Mouse (Mus musculus) spleen, embryonic (tissue): ENCODE measurements around the gene Gm39566.

Source experiments
- CTCF ChIA-PET: fragments of 350-600 bp; sonication (Branson Sonifier 250); formaldehyde crosslinking; loops from one replicate; lab custom pipeline; 2022; lab: Charles Lee

Gm39566 gene

DNA sequence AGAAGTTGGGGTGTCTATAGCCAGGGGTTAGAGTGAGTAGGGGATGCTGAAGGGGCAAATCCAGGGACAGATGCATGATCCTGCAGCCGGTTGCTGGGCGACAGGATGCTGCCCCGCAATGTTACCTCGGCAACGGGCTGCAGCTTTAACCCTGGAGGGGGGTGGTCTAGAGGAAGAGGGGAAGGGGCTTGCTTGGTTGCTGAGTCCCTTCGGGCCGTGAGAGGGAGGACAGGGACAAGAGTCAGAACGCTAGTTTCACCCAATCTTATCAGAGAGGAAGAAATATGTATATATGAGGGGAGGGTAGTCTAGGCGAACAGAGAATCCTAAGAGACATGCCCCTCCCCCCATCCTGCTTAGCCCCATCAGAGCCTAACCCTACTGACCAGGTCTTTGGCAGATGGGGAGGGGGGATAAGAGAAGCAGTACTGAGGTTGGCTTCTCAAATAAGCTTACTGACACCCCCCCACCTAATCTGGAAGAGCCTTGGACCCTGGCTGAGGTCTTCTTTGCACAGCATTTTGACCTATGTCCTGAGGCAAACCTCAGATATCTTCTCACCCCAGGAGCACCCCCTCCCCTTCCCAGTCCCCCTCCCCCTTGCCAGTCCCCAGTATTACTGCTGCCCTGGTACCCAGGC is 20.3 kb upstream of the Gm39566 start:
- CTCF ChIA-PET = no interaction called here

DNA sequence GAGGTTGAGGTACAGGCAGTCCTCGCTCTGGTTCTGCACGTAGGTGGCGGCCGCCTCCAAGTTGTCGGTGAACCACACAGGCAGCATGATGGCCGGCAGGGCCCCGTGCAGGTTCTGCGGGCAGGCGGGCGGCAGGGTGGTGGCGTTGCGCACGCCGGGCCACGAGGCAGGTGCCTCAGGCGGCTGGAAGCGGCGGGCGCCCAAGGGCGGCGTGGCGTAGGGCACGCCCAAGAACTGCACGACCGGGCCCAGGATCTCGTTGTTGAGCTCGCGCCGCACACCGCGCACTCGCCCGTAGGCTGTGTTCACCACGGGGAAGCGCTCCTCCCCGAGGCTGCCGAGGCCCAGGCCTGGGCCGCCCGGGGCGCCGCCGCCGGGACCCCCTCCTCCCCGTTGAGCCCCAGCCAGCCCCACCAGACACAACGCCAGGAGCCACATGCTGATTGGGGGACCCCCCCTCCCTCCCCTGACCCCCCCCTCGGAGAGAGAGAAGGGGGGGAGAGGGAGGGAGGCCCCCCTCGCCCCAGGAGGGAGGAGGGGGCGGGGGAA is 19.0 kb upstream of the Gm39566 start:
- CTCF ChIA-PET = no interaction called here

- CTCF ChIA-PET = no interaction called here
These were observed 18.5 kb upstream of the Gm39566 start for GRCm38 (mm10) chr11:69833554-69833953.

- CTCF ChIA-PET = no interaction called here
These were observed 13.7 kb upstream of the Gm39566 start for GRCm38 (mm10) chr11:69828832-69829231.

GRCm38 (mm10) chr11:69823456-69823855 is 8.4 kb upstream of the Gm39566 start:
- CTCF ChIA-PET = interaction anchor here (0.6 kb wide), 1 partner anchor 127 kb away, joined by 15 read pairs; no protein-coding TSS in a partner anchor

DNA sequence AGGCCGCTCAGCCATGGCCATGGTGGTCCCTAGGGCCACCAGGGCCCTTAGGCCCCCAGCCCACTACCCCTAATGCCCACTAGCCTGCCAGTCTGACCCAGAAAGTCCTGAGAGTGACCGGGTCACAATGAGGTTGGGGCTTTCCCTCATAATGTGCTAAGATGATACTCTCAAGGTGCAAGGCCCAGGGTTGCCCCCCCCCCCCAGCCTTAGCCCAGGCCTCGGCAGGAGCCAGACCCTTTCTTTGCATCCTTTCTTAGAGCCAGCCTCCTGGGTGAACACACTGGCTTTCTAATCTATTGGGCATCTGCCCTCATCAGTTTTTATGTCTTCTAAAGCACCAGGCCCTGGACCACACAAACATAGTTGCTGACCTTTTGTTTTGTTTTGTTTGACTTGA is 7.0 kb upstream of the Gm39566 start, which contains the start of gene Spem1:
Spem1 (minus strand) TSS at position 101 of the 400 bp plus-strand sequence.
- CTCF ChIA-PET = interaction anchor here (0.6 kb wide), 1 partner anchor 58 kb away, joined by 3 read pairs; no protein-coding TSS in a partner anchor

- CTCF ChIA-PET = no interaction called here
These were observed 3.8 kb upstream of the Gm39566 start for GRCm38 (mm10) chr11:69818871-69819270.

DNA sequence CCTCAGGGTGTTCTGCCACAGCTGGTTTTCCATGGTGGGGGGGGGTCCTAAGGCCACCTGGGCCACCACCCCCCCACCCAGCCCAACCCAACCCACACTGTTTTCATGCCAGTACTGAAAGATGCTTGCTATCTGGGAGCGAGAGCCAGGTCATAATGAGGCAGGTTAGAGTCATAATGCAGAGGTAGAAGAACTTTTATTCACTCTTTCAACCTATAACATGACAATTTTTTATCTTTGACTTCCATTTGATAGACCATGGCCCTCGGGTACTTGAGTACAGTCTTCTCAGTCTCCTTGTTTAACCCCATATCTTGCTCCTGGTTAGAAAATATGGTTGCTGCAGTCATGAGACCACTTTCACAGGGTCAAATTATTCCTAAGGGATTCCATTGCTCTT is 3.3 kb upstream of the Gm39566 start, which contains the start of gene Spem2:
Spem2 (minus strand) TSS at position 101 of the 400 bp plus-strand sequence.
- CTCF ChIA-PET = no interaction called here

- CTCF ChIA-PET = no interaction called here
These were observed 1.4 kb upstream of the Gm39566 start for GRCm38 (mm10) chr11:69816520-69816919.

DNA sequence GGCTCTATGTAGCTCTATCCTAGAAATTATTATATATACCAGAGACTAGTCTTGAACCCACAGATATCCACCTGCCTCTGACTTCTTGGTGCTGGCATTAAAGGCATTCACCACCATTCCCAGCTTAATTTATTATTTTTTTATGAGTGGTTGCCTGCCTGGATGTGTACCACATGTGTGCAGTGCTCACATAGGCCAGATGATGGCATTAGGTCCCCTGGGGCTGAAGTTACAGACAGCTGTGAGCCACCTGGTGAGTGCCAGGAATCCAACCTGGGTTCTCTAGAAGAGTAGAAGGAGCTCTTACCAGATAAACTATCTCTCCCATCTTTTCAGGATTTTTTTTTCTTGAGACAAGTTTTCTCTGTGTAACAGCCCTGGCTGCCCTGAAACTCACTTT is 4.8 kb downstream of the Gm39566 start:
- CTCF ChIA-PET = interaction anchor here (0.6 to 0.7 kb wide), 2 partner anchors 156 to 707 kb away, joined by 8 to 24 read pairs; no protein-coding TSS in a partner anchor

DNA sequence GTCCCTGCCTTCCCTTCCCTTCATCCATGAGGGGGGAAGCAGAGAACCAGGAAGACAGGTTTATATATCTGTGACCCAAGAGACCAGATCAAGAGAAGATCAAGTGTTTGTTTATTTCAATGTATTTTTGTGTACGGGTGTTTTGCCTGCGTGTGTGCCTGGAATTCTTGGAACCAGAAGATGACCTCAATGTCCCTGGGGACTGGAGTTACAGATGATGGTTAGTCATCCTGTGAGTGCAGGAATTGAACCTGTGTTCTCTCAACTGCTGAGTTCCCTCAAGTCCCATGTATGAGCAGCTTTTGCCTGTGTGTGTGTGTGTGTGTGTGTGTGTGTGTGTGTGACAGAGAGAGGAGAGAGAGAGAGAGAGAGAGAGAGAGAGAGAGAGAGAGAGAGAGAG is 7.5 kb downstream of the Gm39566 start:
- CTCF ChIA-PET = interaction anchor here (0.7 kb wide), 1 partner anchor 120 kb away, joined by 6 read pairs; no protein-coding TSS in a partner anchor

DNA sequence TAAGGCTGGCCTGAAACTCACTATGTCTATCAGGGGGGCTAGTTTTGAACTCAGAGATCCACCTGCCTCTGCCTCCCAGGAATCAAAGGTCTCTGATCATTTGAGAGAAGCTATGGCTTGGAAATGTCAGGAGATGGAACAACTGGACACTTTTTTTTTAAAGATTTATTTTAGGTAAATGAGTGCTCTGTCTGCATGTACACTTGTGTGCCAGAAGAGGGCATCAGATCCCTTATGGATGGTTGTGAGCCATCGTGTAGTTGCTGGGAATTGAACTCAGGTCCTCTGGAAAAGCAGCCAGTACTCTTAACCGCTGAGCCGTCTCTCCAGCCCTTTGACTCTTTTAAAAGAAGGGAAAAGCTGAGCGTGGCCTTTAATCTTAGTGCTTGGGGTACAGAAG is 8.7 kb downstream of the Gm39566 start:
- CTCF ChIA-PET = no interaction called here

DNA sequence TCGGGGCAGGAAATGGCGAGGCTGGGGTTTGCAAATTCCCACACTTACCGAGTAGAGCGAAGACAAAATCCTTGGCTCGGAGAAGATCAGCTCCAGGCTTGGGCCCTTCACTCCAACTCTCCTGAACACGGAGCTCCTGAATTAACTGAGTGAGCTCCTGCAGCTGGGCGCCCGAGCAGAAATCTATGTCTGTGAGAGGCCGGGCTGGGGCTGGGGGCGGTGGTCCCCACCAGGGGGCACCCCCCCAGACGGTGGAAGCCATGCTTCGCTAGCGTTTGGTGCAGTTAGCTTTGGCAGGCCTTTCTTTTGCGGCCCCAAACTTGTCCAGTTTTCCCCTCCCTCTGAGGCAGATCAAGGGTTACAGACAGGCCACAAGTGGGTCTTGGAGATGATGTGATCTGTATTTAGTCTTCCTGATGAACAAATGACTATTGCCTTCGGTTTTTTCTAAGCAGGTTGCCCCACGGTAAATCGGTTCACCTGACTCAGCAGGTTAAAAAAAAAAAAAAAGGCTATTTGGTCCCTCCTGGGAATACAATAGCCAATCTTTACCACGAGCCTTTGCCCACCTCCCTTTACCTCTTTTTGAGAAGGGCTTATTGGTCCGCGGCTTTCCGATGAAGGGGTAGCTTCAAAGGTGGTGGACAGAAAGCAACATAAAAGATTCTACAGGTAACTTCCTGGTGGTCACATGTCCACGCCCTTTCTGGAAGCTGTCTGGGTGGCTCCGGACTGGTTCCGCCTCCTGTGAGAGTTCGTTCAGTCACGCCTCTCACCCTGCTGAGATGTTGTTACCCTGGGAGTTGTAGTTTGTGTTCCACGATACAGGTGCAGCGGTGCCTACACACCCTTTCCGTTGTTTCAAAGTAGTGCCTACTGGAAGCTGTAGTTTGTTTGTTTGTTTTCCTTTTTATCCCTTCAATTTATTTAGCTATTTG is 9.9 kb downstream of the Gm39566 start, which contains the start of gene Tmem102:
Tmem102 (minus strand) TSS at position 653 of the 938 bp plus-strand sequence.
- CTCF ChIA-PET = interaction anchor here (0.6 to 0.7 kb wide), 2 partner anchors 45 to 129 kb away, joined by 3 to 10 read pairs; no protein-coding TSS in a partner anchor

DNA sequence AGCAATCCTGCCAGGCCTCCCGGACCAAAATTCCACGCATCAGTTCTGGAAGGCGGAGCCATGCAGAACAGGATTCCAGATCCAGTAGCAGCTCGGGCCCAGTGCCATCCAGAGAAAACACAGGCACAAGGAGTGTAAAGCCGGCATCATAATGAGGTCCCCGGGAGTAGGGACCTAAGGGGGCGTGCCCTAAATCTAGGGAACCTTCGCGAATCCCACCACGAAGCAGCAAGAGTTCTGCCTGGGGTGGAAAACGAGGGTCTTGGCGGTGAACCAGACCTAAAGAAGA is 10.5 kb downstream of the Gm39566 start:
- CTCF ChIA-PET = interaction anchor here (0.6 kb wide), 1 partner anchor 33 kb away, joined by 3 read pairs; no protein-coding TSS in a partner anchor

DNA sequence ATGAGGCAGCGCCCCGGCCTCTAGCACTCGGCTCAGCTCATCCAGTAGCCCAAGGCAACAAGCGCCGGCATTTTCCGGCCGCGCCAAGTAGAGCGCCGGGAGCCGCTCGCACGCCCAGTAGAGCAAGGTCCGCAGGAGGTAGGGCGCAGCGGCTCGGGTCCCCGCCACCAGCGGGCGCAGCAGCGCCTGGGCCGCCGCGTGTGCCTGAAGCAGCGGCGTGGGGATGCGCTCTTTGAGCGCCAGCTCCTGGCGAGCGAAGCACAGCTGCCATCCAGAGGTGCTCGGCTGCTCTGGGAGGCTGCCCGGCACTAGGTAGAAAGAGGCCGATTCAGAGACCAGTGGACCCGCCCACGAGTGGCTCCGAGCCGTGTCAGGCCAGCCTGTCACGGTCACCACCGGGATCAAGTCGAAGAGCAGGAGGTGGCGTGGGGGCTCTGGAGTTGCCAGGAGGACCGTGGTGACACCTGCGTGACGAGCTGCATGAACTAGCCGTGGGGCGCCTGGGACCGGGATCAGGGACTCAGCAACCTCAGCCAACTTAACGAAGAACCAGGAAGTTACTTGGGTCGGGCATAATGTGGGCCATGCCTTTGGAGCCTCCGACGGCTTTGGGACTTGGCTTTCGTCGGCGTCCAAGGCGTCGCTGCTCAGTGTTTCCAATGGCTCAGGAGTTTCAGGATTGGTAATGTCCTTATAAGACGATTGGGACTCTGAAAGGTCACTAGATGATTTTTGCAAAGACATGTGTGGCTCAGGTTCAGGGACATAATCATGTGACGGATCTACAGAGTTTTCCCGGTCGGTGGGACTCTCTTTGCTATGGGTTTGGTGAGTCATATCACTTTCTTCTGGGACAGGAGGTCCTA is 11.1 kb downstream of the Gm39566 start:
- CTCF ChIA-PET = interaction anchor here (0.5 to 0.6 kb wide), 3 partner anchors 33 to 80 kb away, joined by 3 read pairs; partner anchors contain the start of gene Nlgn2

- CTCF ChIA-PET = interaction anchor here (0.6 kb wide), 1 partner anchor 35 kb away, joined by 3 read pairs; the partner anchor contains the start of gene Nlgn2
These were observed 11.8 kb downstream of the Gm39566 start for GRCm38 (mm10) chr11:69803328-69803727.

- CTCF ChIA-PET = interaction anchor here (1.0 kb wide), 1 partner anchor 148 kb away, joined by 3 read pairs; no protein-coding TSS in a partner anchor
These were observed 12.4 kb downstream of the Gm39566 start for GRCm38 (mm10) chr11:69802648-69803105.

- CTCF ChIA-PET = interaction anchor here (1.2 kb wide), 1 partner anchor 27 kb away, joined by 3 read pairs; no protein-coding TSS in a partner anchor
These were observed 13.6 kb downstream of the Gm39566 start, which contains the start of gene Fgf11 for GRCm38 (mm10) chr11:69801379-69801977. TSS of gene Fgf11 (minus strand) at chr11:69801857.

- CTCF ChIA-PET = no interaction called here
These were observed 14.5 kb downstream of the Gm39566 start for GRCm38 (mm10) chr11:69800392-69801197.
